Mouse (Mus musculus): ENCODE data around the gene H2al1g.

- TF ChIP-seq EP300 (IDR thresholded peaks at IDR 0.05) = 0 out of 2 replicates have a peak, but pooled peaks have one; percentile 22
- no peak for TF ChIP-seq CTCF (IDR thresholded peaks at IDR 0.05)
Measured at GRCm38 (mm10) chrX:11288306-11288882, 29.7 kb upstream of the H2al1g start.
